Mouse (Mus musculus) cerebellum, adult 2 months (tissue): Measurements from ENCODE around the gene Map4k3.

Experiments used
- CTCF ChIP-seq: fragments of 200-500 bp; IDR thresholded peaks from 2 replicates; pipeline ENCODE4 v1.5.1; 2011; ENCODE audit warnings: low read depth, mild to moderate bottlenecking, control low read depth, low read length, moderate library complexity, borderline replicate concordance; ENCODE audit not compliant: insufficient read depth
- POLR2A ChIP-seq: fragments of 200-500 bp; IDR thresholded peaks from 2 replicates; pipeline ENCODE4 v1.6.1; 2011; ENCODE audit warnings: low read length, control low read depth, borderline replicate concordance; ENCODE audit not compliant: insufficient read depth

DNA sequence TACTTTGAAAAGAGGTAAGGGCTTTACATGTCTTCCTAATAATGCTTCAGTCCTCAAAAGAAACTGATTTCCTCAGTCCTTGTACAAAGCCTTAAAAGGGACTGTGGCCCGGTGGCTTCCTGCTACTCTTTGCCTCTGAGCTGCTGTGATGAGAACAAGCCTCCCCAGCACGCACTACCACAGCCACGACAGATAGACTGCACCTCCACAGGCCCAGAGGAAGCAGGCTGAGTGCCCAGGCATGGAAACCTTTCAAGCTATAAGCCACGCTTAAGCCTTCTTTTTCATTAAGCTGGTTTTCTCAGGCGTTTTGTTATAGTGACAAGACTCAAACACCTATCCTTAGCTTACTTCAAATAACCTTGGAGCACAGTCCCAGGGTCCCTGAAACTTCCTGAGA is 10.0 kb downstream of the Map4k3 start:
- TF ChIP-seq CTCF (no peak), POLR2A (no peak)
